Mouse (Mus musculus): ENCODE measurements around the gene Tyrobp.

GRCm38 (mm10) chr7:30394871-30395270 is 18.7 kb upstream of the Tyrobp start:
- TF ChIP-seq CTCF (IDR thresholded peaks at IDR 0.05; ENCODE audit: borderline replicate concordance, insufficient read depth, low read length) (no peak), POLR2A (IDR thresholded peaks at IDR 0.05; ENCODE audit: low read depth, low read length) (no peak)

Measured in embryonic fibroblast, embryonic 13.5 days (primary cell).